Mouse (Mus musculus) liver, embryonic 13.5 days (tissue): ENCODE measurements around the gene Tbc1d1. TPM values are rescaled to one million over a fixed set of nuclear protein-coding genes. Genes with fewer than 3 reads are reported as not detected.
A peak's percentile ranks its signal among the peaks of the same experiment; 100 is the strongest.

Experiments
- ATAC-seq: fragments of 200-750 bp; cut with Nextera tagmentation; 2 replicates; pipeline ENCODE4 v1.8.0; 2017; ENCODE audit warnings: low read depth, mild to moderate bottlenecking, moderate number of reproducible peaks, moderate library complexity
- DNase-seq: peaks from one replicate; pipeline ENCODE4 v3.0.0; 2022
- H3K27ac ChIP-seq: fragments of 300-500 bp; sonication (generic); 2 replicates; pipeline ENCODE4 v1.5.1; 2015; ENCODE audit warnings: moderate library complexity, mild to moderate bottlenecking, inconsistent platforms
- H3K27me3 ChIP-seq: fragments of 300-500 bp; sonication (generic); 2 replicates; pipeline ENCODE4 v1.6.1; 2015; ENCODE audit warnings: mild to moderate bottlenecking, inconsistent platforms
- H3K36me3 ChIP-seq: fragments of 300-500 bp; sonication (generic); 2 replicates; pipeline ENCODE4 v1.6.1; 2015; ENCODE audit warnings: mild to moderate bottlenecking, inconsistent platforms
- H3K4me1 ChIP-seq: fragments of 300-500 bp; sonication (generic); replicated peaks from 2 replicates; pipeline ENCODE4 v1.6.1; 2015; ENCODE audit warnings: inconsistent platforms
- H3K4me2 ChIP-seq: fragments of 300-500 bp; sonication (generic); 2 replicates; pipeline ENCODE4 v1.6.1; 2015; ENCODE audit warnings: inconsistent platforms, mild to moderate bottlenecking, moderate library complexity
- H3K4me3 ChIP-seq: fragments of 300-500 bp; sonication (generic); replicated peaks from 2 replicates; pipeline ENCODE4 v1.5.1; 2015; ENCODE audit warnings: mild to moderate bottlenecking, inconsistent platforms
- H3K9ac ChIP-seq: fragments of 300-500 bp; sonication (generic); 2 replicates; pipeline ENCODE4 v1.6.1; 2015; ENCODE audit warnings: mild to moderate bottlenecking, inconsistent platforms
- H3K9me3 ChIP-seq: fragments of 300-500 bp; sonication (generic); replicated peaks from 2 replicates; pipeline ENCODE4 v1.6.1; 2016; ENCODE audit warnings: inconsistent platforms
- WGBS: fragments of 180-500 bp; shearing (Covaris S2); methylation state at CpG from one replicate; pipeline ENCODE4 v1.1.7; 2015; ENCODE audit not compliant: insufficient replicate concordance; 5-methylcytosine and 5-hydroxymethylcytosine counted together
- polyA plus RNA-seq: library from polyadenylated mRNA; unstranded; fragments of >200 nt; fragmentation: Nextera tagmentation; extraction: Ambion mirVana; gene quantifications from 2 replicates; pipeline ENCODE4 v1.2.1, GENCODE M21; 2015

The Tbc1d1 gene
- polyA plus RNA-seq, 1 experiment from 2014 or later = 7.0 TPM

GRCm38 (mm10) chr5:64364432-64365125 is 208.5 kb downstream of the Tbc1d1 start:
- 0 out of 2 replicates have a peak, but pooled peaks cover 3% of the 10 kb centered on the region for H3K36me3 ChIP-seq
- H3K27ac ChIP-seq = no peak overlapping the region
- ATAC-seq (peak; percentile 78), DNase-seq (peak; percentile 21)
- WGBS = 44% methylated on average over 7 of the region's 7 CpGs
- peak overlapping the region; percentile 10; the same call in 1 of the 2 replicates for H3K4me2 ChIP-seq
- 0 out of 2 replicates have a peak, but pooled peaks cover 5% of the 10 kb centered on the region for H3K27me3 ChIP-seq
- peaks cover 35% of the 10 kb centered on the region for H3K4me1 ChIP-seq
- no peaks in the 10 kb centered on the region for H3K9me3 ChIP-seq
- H3K4me3 ChIP-seq = no peak overlapping the region
- no peak overlapping the region for H3K9ac ChIP-seq

- Histone ChIP-seq H3K9ac (no peak overlapping the region), H3K36me3 (0 out of 2 replicates have a peak, but pooled peaks cover 3% of the 10 kb centered on the region), H3K4me3 (no peak overlapping the region), H3K4me1 (peaks cover 26% of the 10 kb centered on the region), H3K4me2 (no peak overlapping the region), H3K27ac (no peak overlapping the region), H3K27me3 (0 out of 2 replicates have a peak, but pooled peaks cover 5% of the 10 kb centered on the region), H3K9me3 (no peaks in the 10 kb centered on the region)
- ATAC-seq (no peak), DNase-seq (no peak)
- WGBS = 72% methylated on average over 11 of the region's 11 CpGs
Measured at GRCm38 (mm10) chr5:64365187-64366066, 209.3 kb downstream of the Tbc1d1 start.

GRCm38 (mm10) chr5:64366113-64366512 is 210.0 kb downstream of the Tbc1d1 start:
- no peak overlapping the region for H3K27ac ChIP-seq
- 80% methylated on average over 9 of the region's 9 CpGs for WGBS
- H3K36me3 ChIP-seq = 0 out of 2 replicates have a peak, but pooled peaks cover 3% of the 10 kb centered on the region
- H3K4me2 ChIP-seq = no peak overlapping the region
- no peaks in the 10 kb centered on the region for H3K9me3 ChIP-seq
- peaks cover 25% of the 10 kb centered on the region for H3K4me1 ChIP-seq
- no peak overlapping the region for H3K9ac ChIP-seq
- H3K27me3 ChIP-seq = 0 out of 2 replicates have a peak, but pooled peaks cover 5% of the 10 kb centered on the region
- DNase-seq (no peak), ATAC-seq (no peak)
- H3K4me3 ChIP-seq = no peak overlapping the region

- ATAC-seq (no peak), DNase-seq (no peak)
- no peaks in the 10 kb centered on the region for H3K9me3 ChIP-seq
- H3K4me2 ChIP-seq = no peak overlapping the region
- H3K4me1 ChIP-seq = peaks cover 34% of the 10 kb centered on the region
- H3K36me3 ChIP-seq = no peaks in the 10 kb centered on the region
- no peak overlapping the region for H3K27ac ChIP-seq
- 0 out of 2 replicates have a peak, but pooled peaks cover 5% of the 10 kb centered on the region for H3K27me3 ChIP-seq
- no peak overlapping the region for H3K9ac ChIP-seq
- no peak overlapping the region for H3K4me3 ChIP-seq
- WGBS = 74% methylated on average over 8 of the region's 8 CpGs
Measured at GRCm38 (mm10) chr5:64367426-64367825, 211.3 kb downstream of the Tbc1d1 start.

GRCm38 (mm10) chr5:64371331-64371831 is 215.3 kb downstream of the Tbc1d1 start:
- H3K9me3 ChIP-seq = no peaks in the 10 kb centered on the region
- H3K4me3 ChIP-seq = no peak overlapping the region
- H3K4me2 ChIP-seq = no peak overlapping the region
- H3K27me3 ChIP-seq = no peaks in the 10 kb centered on the region
- no peak for ATAC-seq
- H3K4me1 ChIP-seq = peaks cover 27% of the 10 kb centered on the region; the same call in 1 of the 2 replicates
- no peaks in the 10 kb centered on the region for H3K36me3 ChIP-seq
- no peak for DNase-seq
- no peak overlapping the region for H3K9ac ChIP-seq
- 0 out of 2 replicates have a peak overlapping the region, but pooled peaks have one; percentile 14 for H3K27ac ChIP-seq

GRCm38 (mm10) chr5:64372292-64372961 is 216.3 kb downstream of the Tbc1d1 start:
- Histone ChIP-seq H3K9ac (no peak overlapping the region), H3K36me3 (no peaks in the 10 kb centered on the region), H3K27ac (no peak overlapping the region), H3K27me3 (no peaks in the 10 kb centered on the region), H3K4me2 (no peak overlapping the region), H3K4me3 (no peak overlapping the region), H3K4me1 (peaks cover 34% of the 10 kb centered on the region), H3K9me3 (no peaks in the 10 kb centered on the region)
- no peak for DNase-seq
- no peak for ATAC-seq
- 79% methylated on average over 13 of the region's 13 CpGs for WGBS

- no peak for DNase-seq
- ATAC-seq = no peak
- no peaks in the 10 kb centered on the region for H3K9me3 ChIP-seq
- peaks cover 45% of the 10 kb centered on the region for H3K4me1 ChIP-seq
- no peak overlapping the region for H3K4me2 ChIP-seq
- H3K4me3 ChIP-seq = no peak overlapping the region
- H3K36me3 ChIP-seq = no peaks in the 10 kb centered on the region
- H3K27ac ChIP-seq = no peak overlapping the region
- 72% methylated on average over 5 of the region's 5 CpGs for WGBS
- H3K27me3 ChIP-seq = no peaks in the 10 kb centered on the region
- H3K9ac ChIP-seq = no peak overlapping the region
Measured at GRCm38 (mm10) chr5:64373695-64374094, 217.6 kb downstream of the Tbc1d1 start.

- Histone ChIP-seq H3K27ac (no peak overlapping the region), H3K4me2 (no peak overlapping the region), H3K4me1 (peaks cover 63% of the 10 kb centered on the region), H3K9me3 (no peaks in the 10 kb centered on the region), H3K36me3 (no peaks in the 10 kb centered on the region), H3K27me3 (no peaks in the 10 kb centered on the region), H3K4me3 (no peak overlapping the region), H3K9ac (no peak overlapping the region)
- ATAC-seq (no peak), DNase-seq (no peak)
- whole genome bisulfite sequencing = 31% methylated on average over 3 of the region's 3 CpGs
Measured at GRCm38 (mm10) chr5:64375851-64376250, 219.7 kb downstream of the Tbc1d1 start.

GRCm38 (mm10) chr5:64376466-64376865 is 220.4 kb downstream of the Tbc1d1 start:
- H3K4me3 ChIP-seq = no peak overlapping the region
- no peak overlapping the region for H3K9ac ChIP-seq
- H3K36me3 ChIP-seq = no peaks in the 10 kb centered on the region
- ATAC-seq = no peak
- no peaks in the 10 kb centered on the region for H3K9me3 ChIP-seq
- WGBS = 42% methylated on average over 7 of the region's 7 CpGs
- H3K27ac ChIP-seq = no peak overlapping the region
- no peaks in the 10 kb centered on the region for H3K27me3 ChIP-seq
- no peak overlapping the region for H3K4me2 ChIP-seq
- DNase-seq = no peak
- H3K4me1 ChIP-seq = peaks cover 63% of the 10 kb centered on the region

- Histone ChIP-seq H3K27ac (0 out of 2 replicates have a peak overlapping the region, but pooled peaks have one; percentile 52), H3K36me3 (no peaks in the 10 kb centered on the region), H3K9ac (no peak overlapping the region), H3K4me1 (peaks cover 69% of the 10 kb centered on the region), H3K27me3 (no peaks in the 10 kb centered on the region), H3K4me3 (no peak overlapping the region), H3K9me3 (no peaks in the 10 kb centered on the region), H3K4me2 (no peak overlapping the region)
- no peak for DNase-seq
- WGBS = 45% methylated on average over 8 of the region's 8 CpGs
- no peak for ATAC-seq
Measured at GRCm38 (mm10) chr5:64377705-64378104, 221.6 kb downstream of the Tbc1d1 start.
